Mouse (Mus musculus): ENCODE results near the gene Amh. TPM values are rescaled to one million over a fixed set of nuclear protein-coding genes. Genes with fewer than 3 reads are reported as not detected.

Gene Amh
- total and polyA plus RNA-seq, 3 experiments: 0.18 to 0.25 (median 0.18) TPM

GRCm38 (mm10) chr10:80758651-80759050 lies 46.4 kb upstream of the Amh start:
- 32% methylated on average over 7 of the region's 7 CpGs for WGBS
- H3K79me2 ChIP-seq (replicated peaks; ENCODE audit: control insufficient read depth, insufficient read depth, low read length): peaks cover 14% of the 10 kb centered on the region
- intact Hi-C loops (cut with DNase I): no loop called here
- no peak overlapping the region for H3K4me3 ChIP-seq
- no peaks in the 10 kb centered on the region for H3K27me3 ChIP-seq (ENCODE audit: control insufficient read depth, insufficient read depth, low read length)
- peak in 1 of 2 experiments; percentile 38 for DNase-seq
- TF ChIP-seq POLR2A (IDR thresholded peaks at IDR 0.05; ENCODE audit: insufficient read depth, low read depth, low read length) (no peak), EP300 (IDR thresholded peaks at IDR 0.05; ENCODE audit: insufficient read depth, low read depth, low read length) (0 out of 2 replicates have a peak, but pooled peaks have one; percentile 40)
- peak overlapping the region; percentile 60 for H3K27ac ChIP-seq
- peaks cover 35% of the 10 kb centered on the region for H3K4me1 ChIP-seq (ENCODE audit: control insufficient read depth, insufficient read depth, low read length)
- no peak overlapping the region for H3K9ac ChIP-seq (ENCODE audit: low read depth, low read length)
- H3K36me3 ChIP-seq (ENCODE audit: control insufficient read depth, insufficient read depth, low read length): no peaks in the 10 kb centered on the region

GRCm38 (mm10) chr10:80760596-80761524 lies 44.2 kb upstream of the Amh start:
- H3K27ac ChIP-seq: peak overlapping the region; percentile 0
- no peak overlapping the region for H3K4me3 ChIP-seq
- no peaks in the 10 kb centered on the region for H3K36me3 ChIP-seq (ENCODE audit: control insufficient read depth, insufficient read depth, low read length)
- H3K79me2 ChIP-seq (replicated peaks; ENCODE audit: control insufficient read depth, insufficient read depth, low read length): peaks cover 10% of the 10 kb centered on the region
- WGBS: 49% methylated on average over 4 of the region's 4 CpGs
- peaks cover 34% of the 10 kb centered on the region for H3K4me1 ChIP-seq (ENCODE audit: control insufficient read depth, insufficient read depth, low read length)
- no peaks in the 10 kb centered on the region for H3K27me3 ChIP-seq (ENCODE audit: control insufficient read depth, insufficient read depth, low read length)
- TF ChIP-seq POLR2A (IDR thresholded peaks at IDR 0.05; ENCODE audit: insufficient read depth, low read depth, low read length): no peak
- TF ChIP-seq EP300 (IDR thresholded peaks at IDR 0.05; ENCODE audit: insufficient read depth, low read depth, low read length): no peak
- no peak for TF ChIP-seq CTCF (IDR thresholded peaks at IDR 0.05)
- no peak for DNase-seq
- intact Hi-C loops (cut with DNase I): no loop called here
- H3K9ac ChIP-seq (ENCODE audit: low read depth, low read length): no peak overlapping the region

- TF ChIP-seq POLR2A (IDR thresholded peaks at IDR 0.05; ENCODE audit: insufficient read depth, low read depth, low read length) (no peak), EP300 (IDR thresholded peaks at IDR 0.05; ENCODE audit: insufficient read depth, low read depth, low read length) (no peak), CTCF (IDR thresholded peaks at IDR 0.05) (no peak)
- DNase-seq: no peak
- Histone ChIP-seq H3K9ac (ENCODE audit: low read depth, low read length) (no peak overlapping the region), H3K36me3 (ENCODE audit: control insufficient read depth, insufficient read depth, low read length) (no peaks in the 10 kb centered on the region), H3K27ac (no peak overlapping the region; the same call in 1 of the 2 replicates), H3K27me3 (ENCODE audit: control insufficient read depth, insufficient read depth, low read length) (no peaks in the 10 kb centered on the region), H3K4me3 (no peak overlapping the region), H3K4me1 (ENCODE audit: control insufficient read depth, insufficient read depth, low read length) (peaks cover 26% of the 10 kb centered on the region), H3K79me2 (replicated peaks; ENCODE audit: control insufficient read depth, insufficient read depth, low read length) (peaks cover 10% of the 10 kb centered on the region)
- intact Hi-C loops (cut with DNase I): no loop called here
- 69% methylated on average over 3 of the region's 3 CpGs for WGBS
Measured at GRCm38 (mm10) chr10:80761821-80762220, 43.2 kb upstream of the Amh start.

GRCm38 (mm10) chr10:80763502-80763901 lies 41.5 kb upstream of the Amh start:
- H3K79me2 ChIP-seq (replicated peaks; ENCODE audit: control insufficient read depth, insufficient read depth, low read length): peaks cover 10% of the 10 kb centered on the region
- H3K36me3 ChIP-seq (ENCODE audit: control insufficient read depth, insufficient read depth, low read length): no peaks in the 10 kb centered on the region
- H3K27me3 ChIP-seq (ENCODE audit: control insufficient read depth, insufficient read depth, low read length): no peaks in the 10 kb centered on the region
- no peak overlapping the region for H3K4me3 ChIP-seq
- peaks cover 18% of the 10 kb centered on the region for H3K4me1 ChIP-seq (ENCODE audit: control insufficient read depth, insufficient read depth, low read length)
- intact Hi-C loops (cut with DNase I): no loop called here
- H3K27ac ChIP-seq: no peak overlapping the region
- no peak for DNase-seq
- 82% methylated on average over 2 of the region's 2 CpGs for WGBS
- TF ChIP-seq EP300 (IDR thresholded peaks at IDR 0.05; ENCODE audit: insufficient read depth, low read depth, low read length): no peak
- TF ChIP-seq CTCF (IDR thresholded peaks at IDR 0.05): no peak
- TF ChIP-seq POLR2A (IDR thresholded peaks at IDR 0.05; ENCODE audit: insufficient read depth, low read depth, low read length): no peak
- no peak overlapping the region for H3K9ac ChIP-seq (ENCODE audit: low read depth, low read length)

GRCm38 (mm10) chr10:80765746-80766145 lies 39.3 kb upstream of the Amh start:
- H3K27ac ChIP-seq: no peak overlapping the region; the same call in 1 of the 2 replicates

More at GRCm38 (mm10) chr10:80765746-80766145, 39.3 kb upstream of the Amh start:
- peaks cover 2% of the 10 kb centered on the region for H3K79me2 ChIP-seq (replicated peaks; ENCODE audit: control insufficient read depth, insufficient read depth, low read length)
- 74% methylated on average over 2 of the region's 2 CpGs for WGBS
- DNase-seq: no peak
- no peaks in the 10 kb centered on the region for H3K36me3 ChIP-seq (ENCODE audit: control insufficient read depth, insufficient read depth, low read length)
- TF ChIP-seq EP300 (IDR thresholded peaks at IDR 0.05; ENCODE audit: insufficient read depth, low read depth, low read length) (no peak), CTCF (IDR thresholded peaks at IDR 0.05) (no peak), POLR2A (IDR thresholded peaks at IDR 0.05; ENCODE audit: insufficient read depth, low read depth, low read length) (no peak)
- peaks cover 8% of the 10 kb centered on the region; the same call in 1 of the 2 replicates for H3K4me1 ChIP-seq (ENCODE audit: control insufficient read depth, insufficient read depth, low read length)
- H3K4me3 ChIP-seq: no peak overlapping the region
- H3K27me3 ChIP-seq (ENCODE audit: control insufficient read depth, insufficient read depth, low read length): no peaks in the 10 kb centered on the region
- intact Hi-C loops (cut with DNase I): no loop called here
- H3K9ac ChIP-seq (ENCODE audit: low read depth, low read length): no peak overlapping the region
